In genomic region chr3:87546291-87546721, GRCm38 (mm10) we compare ENCODE assay signal across 12 mouse cellular contexts. TPM values are rescaled to one million over a fixed set of nuclear protein-coding genes. Genes with fewer than 3 reads are reported as not detected.
A peak's percentile ranks its signal among the peaks of the same experiment; 100 is the strongest.
DNase-seq lines count a peak whose midpoint lies in the region; ATAC-seq lines count a peak whose summit lies in the region.
"Had no signal": no experiment of that assay in that cellular context is flagged by ENCODE, and none has a peak within 500 bp of the region (broad histone marks: within the 10 kb centered on the region; RNA-seq: fewer than 3 reads in every experiment).

No protein-coding gene starts in this region.

- H3K4me3 ChIP-seq in forebrain, embryonic 14.5 days (ENCODE audit: low read depth, low read length) = no peak overlapping the region
- H3K4me3 ChIP-seq in forebrain, embryonic 13.5 days = no peak overlapping the region
- H3K4me3 ChIP-seq in midbrain, embryonic 10.5 days = no peak overlapping the region
- no peak overlapping the region for H3K4me3 ChIP-seq in midbrain, embryonic 14.5 days (replicated peaks; ENCODE audit: low read depth, low read length)
- H3K4me3 ChIP-seq: limb, embryonic 12.5 days had no signal

- no peaks in the 10 kb centered on the region for H3K9me3 ChIP-seq in forebrain, embryonic 14.5 days (replicated peaks; ENCODE audit: control insufficient read depth, low read length)
- H3K9me3 ChIP-seq in forebrain, embryonic 13.5 days (replicated peaks) = no peaks in the 10 kb centered on the region
- no peaks in the 10 kb centered on the region for H3K9me3 ChIP-seq in midbrain, embryonic 10.5 days (replicated peaks)
- no peaks in the 10 kb centered on the region for H3K9me3 ChIP-seq in midbrain, embryonic 14.5 days (ENCODE audit: control insufficient read depth, low read length)
- H3K9me3 ChIP-seq: limb, embryonic 12.5 days had no signal

- no peak overlapping the region for H3K9ac ChIP-seq in forebrain, embryonic 14.5 days (ENCODE audit: low read length)
- H3K9ac ChIP-seq in forebrain, embryonic 13.5 days = no peak overlapping the region
- no peak overlapping the region for H3K9ac ChIP-seq in midbrain, embryonic 14.5 days (replicated peaks; ENCODE audit: low read length)
- H3K9ac ChIP-seq: limb, embryonic 12.5 days had no signal

- H3K27me3 ChIP-seq in forebrain, embryonic 14.5 days (replicated peaks; ENCODE audit: control insufficient read depth, insufficient read depth, low read length) = no peaks in the 10 kb centered on the region
- H3K27me3 ChIP-seq in forebrain, embryonic 13.5 days = peaks cover 16% of the 10 kb centered on the region
- peaks cover 84% of the 10 kb centered on the region for H3K27me3 ChIP-seq in midbrain, embryonic 10.5 days (ENCODE audit: low read depth, poor library complexity, severe bottlenecking)
- no peaks in the 10 kb centered on the region for H3K27me3 ChIP-seq in midbrain, embryonic 14.5 days (ENCODE audit: control insufficient read depth, insufficient read depth, low read length)

- no peak for DNase-seq in forebrain, embryonic 14.5 days (ENCODE audit: low spot score)
- DNase-seq in midbrain, embryonic 10.5 days (ENCODE audit: low spot score) = no peak
- no peak for DNase-seq in midbrain, embryonic 14.5 days
- DNase-seq in layer of hippocampus, adult 8-10 months (ENCODE audit: low spot score in 2 of 2) = peak; percentile 59 to 72
- peak; percentile 67 for DNase-seq in right cerebral cortex, postnatal 25 days
- DNase-seq in lung, postnatal 25 days (ENCODE audit: low spot score) = no peak
- DNase-seq in adrenal gland, postnatal 36 days = no peak
- DNase-seq: cerebellum, adult 2 months; heart, adult 11 months had no signal

- H3K27ac ChIP-seq in forebrain, embryonic 14.5 days (ENCODE audit: low read depth, low read length) = 0 out of 2 replicates have a peak overlapping the region, but pooled peaks have one; percentile 5
- no peak overlapping the region for H3K27ac ChIP-seq in forebrain, embryonic 13.5 days
- H3K27ac ChIP-seq in midbrain, embryonic 10.5 days (replicated peaks) = peak overlapping the region; percentile 52; the same call in 1 of the 2 replicates
- no peak overlapping the region for H3K27ac ChIP-seq in midbrain, embryonic 14.5 days (replicated peaks; ENCODE audit: low read depth, low read length)
- H3K27ac ChIP-seq: limb, embryonic 12.5 days; macrophage had no signal

- H3K36me3 ChIP-seq in forebrain, embryonic 14.5 days (ENCODE audit: control insufficient read depth, insufficient read depth, low read length) = no peaks in the 10 kb centered on the region
- no peaks in the 10 kb centered on the region for H3K36me3 ChIP-seq in forebrain, embryonic 13.5 days (ENCODE audit: poor library complexity, severe bottlenecking)
- no peaks in the 10 kb centered on the region for H3K36me3 ChIP-seq in midbrain, embryonic 10.5 days
- no peaks in the 10 kb centered on the region for H3K36me3 ChIP-seq in midbrain, embryonic 14.5 days (ENCODE audit: control insufficient read depth, insufficient read depth, low read length)

- no peaks in the 10 kb centered on the region for H3K4me1 ChIP-seq in forebrain, embryonic 14.5 days (ENCODE audit: control insufficient read depth, insufficient read depth, low read length)
- H3K4me1 ChIP-seq in forebrain, embryonic 13.5 days = peaks cover 17% of the 10 kb centered on the region
- H3K4me1 ChIP-seq in midbrain, embryonic 10.5 days = peaks cover 62% of the 10 kb centered on the region
- H3K4me1 ChIP-seq in midbrain, embryonic 14.5 days (ENCODE audit: control insufficient read depth, insufficient read depth, low read length) = no peaks in the 10 kb centered on the region

- no peak overlapping the region for H3K4me2 ChIP-seq in forebrain, embryonic 14.5 days (ENCODE audit: low read length)
- no peak overlapping the region for H3K4me2 ChIP-seq in forebrain, embryonic 13.5 days
- H3K4me2 ChIP-seq in midbrain, embryonic 14.5 days (ENCODE audit: low read length) = no peak overlapping the region
- H3K4me2 ChIP-seq: limb, embryonic 12.5 days had no signal

- no peak for ATAC-seq in forebrain, embryonic 14.5 days
- ATAC-seq in forebrain, embryonic 13.5 days = no peak
- ATAC-seq in midbrain, embryonic 14.5 days (ENCODE audit: low FRiP score, low TSS enrichment) = no peak

- WGBS in forebrain, embryonic 14.5 days = 84% methylated on average over 10 of the region's 10 CpGs
- WGBS in forebrain, embryonic 13.5 days = 83% methylated on average over 10 of the region's 10 CpGs
- 80% methylated on average over 10 of the region's 10 CpGs for WGBS in midbrain, embryonic 10.5 days
- 76% methylated on average over 10 of the region's 10 CpGs for WGBS in midbrain, embryonic 14.5 days

RNA-seq across cellular contexts. Expression of gene Etv3, which starts 21.1 kb away (rescaled TPM):
- 5.5 and 6.0 TPM in 2 replicates for polyA plus RNA-seq in forebrain, embryonic 14.5 days (2014; fragmentation: Nextera tagmentation; extraction: Ambion mirVana)
- polyA plus RNA-seq in forebrain, embryonic 13.5 days (2015; fragmentation: Nextera tagmentation; extraction: Ambion mirVana) = 10.6 and 11.8 TPM in 2 replicates
- polyA plus RNA-seq in midbrain, embryonic 10.5 days (2016; fragmentation: Nextera tagmentation; extraction: Ambion mirVana) = 9.8 and 11.8 TPM in 2 replicates
- 7.0 and 8.3 TPM in 2 replicates for polyA plus RNA-seq in midbrain, embryonic 14.5 days (2014; fragmentation: Nextera tagmentation; extraction: Ambion mirVana)
- 10 to 100 TPM; 24.2 to 26.8 (median 25.4) TPM for total RNA-seq in layer of hippocampus, adult 8-10 months (2022)
- total RNA-seq in adrenal gland, postnatal 36 days (2021) = 10 to 100 TPM; 22.0 to 24.7 TPM

Comparison
In these comparisons a context has a peak if more than half of its experiments do, and no peak if none do; other contexts are left out.
1. H3K27ac ChIP-seq: peak in forebrain, embryonic 14.5 days (single experiment) and midbrain, embryonic 10.5 days (single experiment); none in forebrain, embryonic 13.5 days (single experiment) and midbrain, embryonic 14.5 days (single experiment).
2. DNase-seq: peak in layer of hippocampus, adult 8-10 months (2 of 2) and right cerebral cortex, postnatal 25 days (single experiment); none in forebrain, embryonic 14.5 days (single experiment), midbrain, embryonic 10.5 days (single experiment), midbrain, embryonic 14.5 days (single experiment), lung, postnatal 25 days (single experiment) and adrenal gland, postnatal 36 days (0 of 2).